Mouse (Mus musculus) kidney, embryonic 14.5 days (tissue): Measurements from ENCODE around the gene Krtap28-13. TPM values are rescaled to one million over a fixed set of nuclear protein-coding genes. Genes with fewer than 3 reads are reported as not detected.

ENCODE experiments used
- ATAC-seq: fragments of 200-750 bp; cut with Nextera tagmentation; 2 replicates; pipeline ENCODE4 v1.8.0; 2017; ENCODE audit warnings: moderate number of reproducible peaks, mild to moderate bottlenecking, moderate TSS enrichment, moderate library complexity; ENCODE audit not compliant: low FRiP score, low TSS enrichment
- H3K27ac ChIP-seq: fragments of 300-500 bp; sonication (generic); 2 replicates; pipeline ENCODE4 v1.5.1; 2014; ENCODE audit warnings: low read depth, mild to moderate bottlenecking, low read length, moderate library complexity, mixed read lengths
- H3K27me3 ChIP-seq: fragments of 300-500 bp; sonication (generic); 2 replicates; pipeline ENCODE4 v1.6.1; 2014; ENCODE audit warnings: mild to moderate bottlenecking, low read length; ENCODE audit not compliant: control insufficient read depth, insufficient read depth
- H3K36me3 ChIP-seq: fragments of 300-500 bp; sonication (generic); 2 replicates; pipeline ENCODE4 v1.6.1; 2014; ENCODE audit warnings: low read length, mixed read lengths; ENCODE audit not compliant: control insufficient read depth, insufficient read depth
- H3K4me1 ChIP-seq: fragments of 300-500 bp; sonication (generic); 2 replicates; pipeline ENCODE4 v1.6.1; 2014; ENCODE audit warnings: low read length, mixed read lengths; ENCODE audit not compliant: control insufficient read depth, insufficient read depth
- H3K4me2 ChIP-seq: fragments of 300-500 bp; sonication (generic); replicated peaks from 2 replicates; pipeline ENCODE4 v1.6.1; 2014; ENCODE audit warnings: low read depth, mild to moderate bottlenecking, low read length
- H3K4me3 ChIP-seq: fragments of 300-500 bp; sonication (generic); 2 replicates; pipeline ENCODE4 v1.5.1; 2014; ENCODE audit warnings: mild to moderate bottlenecking, low read length
- H3K9ac ChIP-seq: fragments of 300-500 bp; sonication (generic); 2 replicates; pipeline ENCODE4 v1.6.1; 2014; ENCODE audit warnings: low read depth, mild to moderate bottlenecking, low read length, moderate library complexity
- H3K9me3 ChIP-seq: fragments of 300-500 bp; sonication (generic); 2 replicates; pipeline ENCODE4 v1.6.1; 2016; ENCODE audit warnings: low read length; ENCODE audit not compliant: control insufficient read depth
- WGBS: fragments of 180-500 bp; shearing (Covaris S2); extraction: QIAGEN DNeasy Blood & Tissue Kit; methylation state at CpG from one replicate; pipeline ENCODE4 v1.1.7; 2014; 5-methylcytosine and 5-hydroxymethylcytosine counted together
- polyA plus RNA-seq: library from polyadenylated mRNA; unstranded; fragments of >200 nt; fragmentation: Nextera tagmentation; extraction: Ambion mirVana; gene quantifications from 2 replicates; pipeline ENCODE4 v1.2.1, GENCODE M21; 2014

Krtap28-13 gene
- polyA plus RNA-seq, 1 experiment from 2014 or later: not detected

DNA sequence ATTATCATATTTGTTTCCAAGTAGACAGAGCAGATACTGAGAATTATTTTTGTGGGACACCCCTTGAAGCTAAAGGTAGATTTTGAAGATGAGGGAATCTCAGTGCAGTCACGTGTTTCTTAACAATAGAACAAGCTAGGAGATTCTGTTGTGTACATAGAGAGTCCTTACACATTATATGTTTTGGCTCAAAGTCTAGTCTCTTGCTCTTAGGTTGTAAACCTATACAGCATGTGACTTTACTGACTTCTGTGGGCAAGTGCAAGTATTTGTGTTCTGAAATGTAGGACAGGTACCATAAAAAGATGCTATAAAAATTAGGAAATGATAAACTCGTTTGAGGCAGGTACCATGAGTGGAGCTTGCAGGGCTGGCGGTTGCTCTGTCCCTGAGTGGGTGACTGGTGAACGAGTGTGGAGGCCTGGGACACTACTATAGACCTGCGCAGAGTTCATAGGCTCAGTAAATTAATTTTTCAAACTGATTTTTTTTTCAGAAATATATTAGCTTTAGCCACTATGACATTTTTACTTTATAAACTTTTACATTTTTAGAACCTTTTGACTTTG, 46.8 kb downstream of the Krtap28-13 start:
- Histone ChIP-seq H3K27me3 (no peaks in the 10 kb centered on the region), H3K9me3 (no peaks in the 10 kb centered on the region), H3K4me2 (no peak overlapping the region), H3K4me3 (no peak overlapping the region), H3K36me3 (no peaks in the 10 kb centered on the region), H3K4me1 (no peaks in the 10 kb centered on the region), H3K9ac (no peak overlapping the region), H3K27ac (no peak overlapping the region)
- 80% methylated on average over 5 of the region's 5 CpGs for WGBS
- ATAC-seq: no peak

DNA sequence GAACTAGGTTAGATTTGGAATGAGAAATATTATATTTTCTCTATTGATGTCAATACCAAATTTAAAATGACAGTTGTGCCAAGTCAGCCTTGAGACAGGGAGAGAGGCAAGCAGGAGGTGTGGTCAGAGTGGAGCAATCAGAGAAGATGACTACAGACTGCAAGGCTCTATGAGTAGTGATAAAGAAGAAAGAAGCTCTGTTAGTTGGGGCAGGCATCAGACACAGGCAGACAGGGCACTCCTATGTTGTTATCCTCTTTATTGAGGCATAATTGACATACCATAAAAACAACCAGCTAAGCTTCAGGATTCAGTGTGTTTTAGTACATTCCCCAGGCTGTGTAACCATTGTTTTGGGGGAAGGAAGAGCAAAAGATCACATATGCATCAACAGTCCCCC, 50.3 kb downstream of the Krtap28-13 start:
- Histone ChIP-seq H3K9ac (no peak overlapping the region), H3K36me3 (no peaks in the 10 kb centered on the region), H3K4me3 (no peak overlapping the region), H3K27me3 (no peaks in the 10 kb centered on the region), H3K4me1 (no peaks in the 10 kb centered on the region), H3K27ac (no peak overlapping the region), H3K4me2 (no peak overlapping the region), H3K9me3 (no peaks in the 10 kb centered on the region)
- no peak for ATAC-seq

Other genes starting within 250 kb of the Krtap28-13 start
- 27.9 and 47.8 TPM in 2 replicates for gene Agfg1, start 221.4 kb upstream of the Krtap28-13 start, polyA plus RNA-seq
- 0.33 TPM in 1 of 2 replicates, not detected in the other for gene A030005L19Rik, start 147.6 kb upstream of the Krtap28-13 start, polyA plus RNA-seq
- not detected in 2 replicates for gene A030014E15Rik, start 136.0 kb upstream of the Krtap28-13 start, polyA plus RNA-seq
- gene Gm6217, start 129.5 kb upstream of the Krtap28-13 start, polyA plus RNA-seq: not detected in 2 replicates
- gene A030003K21Rik, start 117.5 kb upstream of the Krtap28-13 start, polyA plus RNA-seq: not detected in 2 replicates
- not detected in 2 replicates for gene Gm7544, start 104.9 kb upstream of the Krtap28-13 start, polyA plus RNA-seq
- not detected in 2 replicates for gene Gm47955, start 100.6 kb upstream of the Krtap28-13 start, polyA plus RNA-seq
- gene Gm47959, start 60.4 kb upstream of the Krtap28-13 start, polyA plus RNA-seq: not detected in 2 replicates
- 0.74 and 1.4 TPM in 2 replicates for gene Slc19a3, start 22.5 kb upstream of the Krtap28-13 start, polyA plus RNA-seq
- gene Krtap28-10, start 18.4 kb upstream of the Krtap28-13 start, polyA plus RNA-seq: not detected in 2 replicates
- gene Gm47969, start 16.0 kb upstream of the Krtap28-13 start, polyA plus RNA-seq: not detected in 2 replicates
- gene A030005K14Rik, start 1.6 kb upstream of the Krtap28-13 start, polyA plus RNA-seq: not detected in 2 replicates
- 1.2 and 1.4 TPM in 2 replicates for gene Ccl20, start 55.8 kb downstream of the Krtap28-13 start, polyA plus RNA-seq
- 0.36 TPM in 1 of 2 replicates, not detected in the other for gene Daw1, start 98.8 kb downstream of the Krtap28-13 start, polyA plus RNA-seq